Mouse (Mus musculus) hindbrain, embryonic 13.5 days (tissue): ENCODE data around the gene Diras2. TPM values are rescaled to one million over a fixed set of nuclear protein-coding genes. Genes with fewer than 3 reads are reported as not detected.
A peak's percentile ranks its signal among the peaks of the same experiment; 100 is the strongest.

Experiments
- ATAC-seq: fragments of 200-750 bp; cut with Nextera tagmentation; 2 replicates; pipeline ENCODE4 v1.8.0; 2017; ENCODE audit warnings: moderate TSS enrichment; ENCODE audit not compliant: low FRiP score
- H3K27ac ChIP-seq: fragments of 300-500 bp; sonication (generic); 2 replicates; pipeline ENCODE4 v1.5.1; 2015; ENCODE audit warnings: inconsistent platforms, mild to moderate bottlenecking, moderate library complexity
- H3K27me3 ChIP-seq: fragments of 300-500 bp; sonication (generic); 2 replicates; pipeline ENCODE4 v1.6.1; 2015; ENCODE audit warnings: mild to moderate bottlenecking, inconsistent platforms
- H3K36me3 ChIP-seq: fragments of 300-500 bp; sonication (generic); 2 replicates; pipeline ENCODE4 v1.6.1; 2015; ENCODE audit warnings: mild to moderate bottlenecking, inconsistent platforms
- H3K4me1 ChIP-seq: fragments of 300-500 bp; sonication (generic); replicated peaks from 2 replicates; pipeline ENCODE4 v1.6.1; 2015; ENCODE audit warnings: inconsistent platforms
- H3K4me2 ChIP-seq: fragments of 300-500 bp; sonication (generic); 2 replicates; pipeline ENCODE4 v1.6.1; 2015; ENCODE audit warnings: inconsistent platforms, mild to moderate bottlenecking, moderate library complexity
- H3K4me3 ChIP-seq: fragments of 300-500 bp; sonication (generic); 2 replicates; pipeline ENCODE4 v1.5.1; 2015; ENCODE audit warnings: mild to moderate bottlenecking, inconsistent platforms
- H3K9ac ChIP-seq: fragments of 300-500 bp; sonication (generic); 2 replicates; pipeline ENCODE4 v1.6.1; 2015; ENCODE audit warnings: mild to moderate bottlenecking, inconsistent platforms
- H3K9me3 ChIP-seq: fragments of 300-500 bp; sonication (generic); 2 replicates; pipeline ENCODE4 v1.6.1; 2016; ENCODE audit warnings: inconsistent platforms
- WGBS: fragments of 180-500 bp; shearing (Covaris S2); methylation state at CpG from one replicate; pipeline ENCODE4 v1.1.7; 2015; 5-methylcytosine and 5-hydroxymethylcytosine counted together
- polyA plus RNA-seq: library from polyadenylated mRNA; unstranded; fragments of >200 nt; fragmentation: Nextera tagmentation; extraction: Ambion mirVana; gene quantifications from 2 replicates; pipeline ENCODE4 v1.2.1, GENCODE M21; 2015

The Diras2 gene
- polyA plus RNA-seq, 1 experiment from 2014 or later, result 2.5 TPM

- 67% methylated on average over 3 of the region's 3 CpGs for WGBS
- H3K9me3 ChIP-seq, result no peaks in the 10 kb centered on the region
- no peak for ATAC-seq
Measured at GRCm38 (mm10) chr13:52476222-52476621, 54.9 kb downstream of the Diras2 start.

GRCm38 (mm10) chr13:52475264-52475663 is 55.8 kb downstream of the Diras2 start:
- Histone ChIP-seq H3K4me1 (peaks cover 11% of the 10 kb centered on the region), H3K36me3 (no peaks in the 10 kb centered on the region), H3K27ac (no peak overlapping the region), H3K4me3 (no peak overlapping the region), H3K4me2 (no peak overlapping the region), H3K9me3 (no peaks in the 10 kb centered on the region), H3K27me3 (no peaks in the 10 kb centered on the region), H3K9ac (no peak overlapping the region)
- 76% methylated on average over 10 of the region's 10 CpGs for WGBS
- ATAC-seq, result no peak

More at GRCm38 (mm10) chr13:52476222-52476621, 54.9 kb downstream of the Diras2 start:
- no peak overlapping the region for H3K4me3 ChIP-seq
- no peaks in the 10 kb centered on the region for H3K27me3 ChIP-seq
- H3K27ac ChIP-seq, result no peak overlapping the region
- H3K4me2 ChIP-seq, result no peak overlapping the region
- H3K36me3 ChIP-seq, result no peaks in the 10 kb centered on the region
- no peak overlapping the region for H3K9ac ChIP-seq
- peaks cover 5% of the 10 kb centered on the region; the same call in 1 of the 2 replicates for H3K4me1 ChIP-seq

GRCm38 (mm10) chr13:52474807-52475206 is 56.3 kb downstream of the Diras2 start:
- H3K4me2 ChIP-seq, result no peak overlapping the region
- no peak overlapping the region for H3K9ac ChIP-seq
- no peaks in the 10 kb centered on the region for H3K9me3 ChIP-seq
- ATAC-seq, result no peak
- H3K36me3 ChIP-seq, result no peaks in the 10 kb centered on the region
- H3K27me3 ChIP-seq, result no peaks in the 10 kb centered on the region
- H3K4me3 ChIP-seq, result no peak overlapping the region
- 84% methylated on average over 3 of the region's 3 CpGs for WGBS
- peaks cover 16% of the 10 kb centered on the region for H3K4me1 ChIP-seq
- no peak overlapping the region for H3K27ac ChIP-seq

- H3K27me3 ChIP-seq, result no peaks in the 10 kb centered on the region
- H3K4me1 ChIP-seq, result peaks cover 23% of the 10 kb centered on the region
- 23% methylated on average over 10 of the region's 10 CpGs for WGBS
- H3K9me3 ChIP-seq, result no peaks in the 10 kb centered on the region
- no peaks in the 10 kb centered on the region for H3K36me3 ChIP-seq
- peak overlapping the region; percentile 89 for H3K27ac ChIP-seq
- H3K4me3 ChIP-seq, result no peak overlapping the region
- ATAC-seq, result peak; percentile 84
- peak overlapping the region; percentile 44; the same call in 1 of the 2 replicates for H3K9ac ChIP-seq
- peak overlapping the region; percentile 17; the same call in 1 of the 2 replicates for H3K4me2 ChIP-seq
Measured at GRCm38 (mm10) chr13:52469795-52470690, 61.0 kb downstream of the Diras2 start.

- H3K27ac ChIP-seq, result no peak overlapping the region
- no peak overlapping the region for H3K4me2 ChIP-seq
- WGBS, result 74% methylated on average over 6 of the region's 6 CpGs
- H3K9me3 ChIP-seq, result no peaks in the 10 kb centered on the region
- no peak overlapping the region for H3K9ac ChIP-seq
- no peaks in the 10 kb centered on the region for H3K27me3 ChIP-seq
- peaks cover 16% of the 10 kb centered on the region for H3K4me1 ChIP-seq
- no peak overlapping the region for H3K4me3 ChIP-seq
- no peaks in the 10 kb centered on the region for H3K36me3 ChIP-seq
- ATAC-seq, result no peak
Measured at GRCm38 (mm10) chr13:52465141-52465540, 65.9 kb downstream of the Diras2 start.

GRCm38 (mm10) chr13:52459982-52460381 is 71.1 kb downstream of the Diras2 start:
- H3K4me1 ChIP-seq, result peaks cover 19% of the 10 kb centered on the region
- WGBS, result 58% methylated on average over 7 of the region's 7 CpGs
- H3K4me2 ChIP-seq, result no peak overlapping the region
- no peak for ATAC-seq
- H3K4me3 ChIP-seq, result no peak overlapping the region
- H3K9me3 ChIP-seq, result no peaks in the 10 kb centered on the region
- H3K9ac ChIP-seq, result no peak overlapping the region
- H3K27me3 ChIP-seq, result no peaks in the 10 kb centered on the region
- H3K27ac ChIP-seq, result no peak overlapping the region
- no peaks in the 10 kb centered on the region for H3K36me3 ChIP-seq

GRCm38 (mm10) chr13:52457889-52458324 is 73.2 kb downstream of the Diras2 start:
- peaks cover 19% of the 10 kb centered on the region for H3K4me1 ChIP-seq
- peak; percentile 93 for ATAC-seq
- H3K27me3 ChIP-seq, result no peaks in the 10 kb centered on the region
- H3K9ac ChIP-seq, result no peak overlapping the region; the same call in 1 of the 2 replicates
- H3K27ac ChIP-seq, result peak overlapping the region; percentile 87
- H3K9me3 ChIP-seq, result no peaks in the 10 kb centered on the region
- 0 out of 2 replicates have a peak overlapping the region, but pooled peaks have one; percentile 2 for H3K4me3 ChIP-seq
- H3K4me2 ChIP-seq, result peak overlapping the region; percentile 37
- H3K36me3 ChIP-seq, result no peaks in the 10 kb centered on the region
- 43% methylated on average over 11 of the region's 11 CpGs for WGBS

- H3K4me2 ChIP-seq, result peak overlapping the region; percentile 37
- no peaks in the 10 kb centered on the region for H3K9me3 ChIP-seq
- H3K36me3 ChIP-seq, result no peaks in the 10 kb centered on the region
- no peak overlapping the region; the same call in 1 of the 2 replicates for H3K9ac ChIP-seq
- WGBS, result 43% methylated on average over 15 of the region's 15 CpGs
- peak overlapping the region; percentile 87 for H3K27ac ChIP-seq
- peaks cover 22% of the 10 kb centered on the region for H3K4me1 ChIP-seq
- H3K4me3 ChIP-seq, result 0 out of 2 replicates have a peak overlapping the region, but pooled peaks have one; percentile 2
- peak; percentile 43; the same call in 1 of the 2 replicates for ATAC-seq
- no peaks in the 10 kb centered on the region for H3K27me3 ChIP-seq
Measured at GRCm38 (mm10) chr13:52457177-52457888, 73.7 kb downstream of the Diras2 start.

- Histone ChIP-seq H3K9ac (no peak overlapping the region), H3K9me3 (no peaks in the 10 kb centered on the region), H3K4me3 (no peak overlapping the region), H3K4me1 (peaks cover 27% of the 10 kb centered on the region), H3K27me3 (no peaks in the 10 kb centered on the region), H3K4me2 (no peak overlapping the region), H3K36me3 (no peaks in the 10 kb centered on the region), H3K27ac (no peak overlapping the region)
- ATAC-seq, result no peak
- 52% methylated on average over 9 of the region's 9 CpGs for WGBS
Measured at GRCm38 (mm10) chr13:52455329-52455728, 75.8 kb downstream of the Diras2 start.

- Histone ChIP-seq H3K36me3 (no peaks in the 10 kb centered on the region), H3K9ac (no peak overlapping the region), H3K4me2 (no peak overlapping the region), H3K4me3 (no peak overlapping the region), H3K9me3 (no peaks in the 10 kb centered on the region), H3K4me1 (peaks cover 22% of the 10 kb centered on the region), H3K27ac (no peak overlapping the region), H3K27me3 (no peaks in the 10 kb centered on the region)
- ATAC-seq, result no peak
- WGBS, result 82% methylated on average over 11 of the region's 11 CpGs
Measured at GRCm38 (mm10) chr13:52454708-52455250, 76.3 kb downstream of the Diras2 start.
